In the genomic region with DNA sequence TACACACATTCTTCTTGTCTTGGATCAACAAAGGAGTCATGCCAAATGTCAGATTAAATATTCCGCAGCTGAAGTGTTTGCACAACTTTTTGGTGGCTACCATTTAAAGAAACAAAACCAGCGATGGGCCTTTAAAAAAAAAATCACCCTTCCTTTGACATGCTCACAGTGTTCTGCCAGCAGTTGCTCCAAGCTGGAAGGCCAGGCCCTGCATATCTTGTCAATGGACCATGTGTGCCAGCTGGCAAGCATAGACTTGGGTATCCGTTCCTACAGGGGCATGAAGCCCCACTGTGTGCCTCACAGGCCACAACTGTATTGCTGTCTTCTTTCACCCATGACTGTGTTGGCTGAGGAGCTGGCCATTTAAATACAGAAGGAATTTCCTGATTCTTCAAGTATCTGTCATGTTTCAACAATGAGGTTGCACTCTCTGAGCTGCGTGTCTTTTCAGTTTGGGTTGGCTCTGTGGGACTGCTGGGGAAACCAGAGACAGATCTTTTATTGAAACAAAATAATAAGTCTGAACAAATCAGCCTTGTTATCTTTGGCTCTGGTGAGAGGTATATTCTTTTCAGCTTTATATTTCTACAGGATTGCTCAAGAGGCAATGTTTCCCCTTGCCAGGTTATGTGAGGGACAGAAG, we compare ENCODE assay signal across 9 mouse cellular contexts.
DNase-seq lines count a peak whose midpoint lies in the region; ATAC-seq and TF ChIP-seq lines count a peak whose summit lies in the region.
"Had no signal": no experiment of that assay in that cellular context is flagged by ENCODE, and none has a peak within 500 bp of the region (broad histone marks: within the 10 kb centered on the region; RNA-seq: fewer than 3 reads in every experiment).

No protein-coding gene starts in this region.

- H3K36me3 ChIP-seq in hindbrain, postnatal 0 days (ENCODE audit: insufficient read depth, low read length) = no peaks in the 10 kb centered on the region
- no peaks in the 10 kb centered on the region for H3K36me3 ChIP-seq in hindbrain, embryonic 13.5 days
- no peaks in the 10 kb centered on the region for H3K36me3 ChIP-seq in lung, embryonic 14.5 days (ENCODE audit: insufficient read depth)
- H3K36me3 ChIP-seq: liver, embryonic 13.5 days had no signal

- no peak overlapping the region for H3K9ac ChIP-seq in hindbrain, postnatal 0 days (replicated peaks; ENCODE audit: low read length)
- no peak overlapping the region for H3K9ac ChIP-seq in hindbrain, embryonic 13.5 days
- H3K9ac ChIP-seq in lung, embryonic 14.5 days = no peak overlapping the region
- H3K9ac ChIP-seq: liver, embryonic 13.5 days had no signal

- H3K27ac ChIP-seq in hindbrain, postnatal 0 days = no peak overlapping the region
- H3K27ac ChIP-seq in hindbrain, embryonic 13.5 days = no peak overlapping the region
- H3K27ac ChIP-seq in brown adipose tissue, adult 24 weeks (replicated peaks; ENCODE audit: low read depth, low read length) = peak overlapping the region; percentile 40
- H3K27ac ChIP-seq in lung, embryonic 14.5 days (ENCODE audit: low read depth) = no peak overlapping the region; the same call in 1 of the 2 replicates
- no peak overlapping the region for H3K27ac ChIP-seq in layer of hippocampus, adult 2 months
- H3K27ac ChIP-seq: liver, embryonic 13.5 days had no signal

- H3K4me3 ChIP-seq in hindbrain, postnatal 0 days (ENCODE audit: low read length) = no peak overlapping the region
- H3K4me3 ChIP-seq in hindbrain, embryonic 13.5 days = no peak overlapping the region
- H3K4me3 ChIP-seq in brown adipose tissue, adult 24 weeks (ENCODE audit: insufficient read depth, low read depth, low read length) = no peak overlapping the region
- H3K4me3 ChIP-seq in lung, embryonic 14.5 days (ENCODE audit: low read depth, low read length) = no peak overlapping the region
- no peak overlapping the region for H3K4me3 ChIP-seq in layer of hippocampus, adult 2 months
- H3K4me3 ChIP-seq: liver, embryonic 13.5 days had no signal

- peak; percentile 90 for ATAC-seq in hindbrain, postnatal 0 days
- ATAC-seq in hindbrain, embryonic 13.5 days (ENCODE audit: low FRiP score) = no peak
- ATAC-seq in lung, embryonic 14.5 days (ENCODE audit: insufficient read depth) = no peak; the same call in 1 of the 2 replicates
- ATAC-seq in megakaryocyte-erythroid progenitor cell, adult 5-6 weeks (replicated peaks; ENCODE audit: low FRiP score, low TSS enrichment, poor library complexity, severe bottlenecking) = no peak

- no peak overlapping the region for H3K4me2 ChIP-seq in hindbrain, postnatal 0 days (ENCODE audit: low read depth, low read length)
- H3K4me2 ChIP-seq in hindbrain, embryonic 13.5 days = no peak overlapping the region
- no peak overlapping the region for H3K4me2 ChIP-seq in lung, embryonic 14.5 days
- H3K4me2 ChIP-seq: liver, embryonic 13.5 days had no signal

- WGBS in hindbrain, postnatal 0 days = 54% methylated on average over 4 of the region's 4 CpGs
- WGBS in hindbrain, embryonic 13.5 days = 81% methylated on average over 4 of the region's 4 CpGs
- 39% methylated on average over 4 of the region's 4 CpGs for WGBS in lung, embryonic 14.5 days

- H3K4me1 ChIP-seq in hindbrain, postnatal 0 days (ENCODE audit: insufficient read depth, low read length) = no peaks in the 10 kb centered on the region
- no peaks in the 10 kb centered on the region for H3K4me1 ChIP-seq in hindbrain, embryonic 13.5 days (replicated peaks)
- H3K4me1 ChIP-seq in brown adipose tissue, adult 24 weeks (ENCODE audit: control insufficient read depth, insufficient read depth, insufficient read length, low read length) = no peaks in the 10 kb centered on the region
- peaks cover 3% of the 10 kb centered on the region; the same call in 1 of the 2 replicates for H3K4me1 ChIP-seq in lung, embryonic 14.5 days (ENCODE audit: insufficient read depth)
- H3K4me1 ChIP-seq: liver, embryonic 13.5 days had no signal

- no peaks in the 10 kb centered on the region for H3K9me3 ChIP-seq in hindbrain, postnatal 0 days (ENCODE audit: low read length)
- H3K9me3 ChIP-seq in hindbrain, embryonic 13.5 days = no peaks in the 10 kb centered on the region
- no peaks in the 10 kb centered on the region for H3K9me3 ChIP-seq in lung, embryonic 14.5 days (ENCODE audit: low read depth, low read length)
- H3K9me3 ChIP-seq: liver, embryonic 13.5 days had no signal

- TF ChIP-seq CTCF in hindbrain, postnatal 0 days (IDR thresholded peaks at IDR 0.05; ENCODE audit: low read depth) = no peak
- TF ChIP-seq CTCF in lung, embryonic 14.5 days (IDR thresholded peaks at IDR 0.05; ENCODE audit: low read depth) = no peak
- no peak for TF ChIP-seq CTCF in layer of hippocampus, adult 2 months (conservative IDR thresholded peaks at IDR 0.05)

- no peaks in the 10 kb centered on the region for H3K27me3 ChIP-seq in hindbrain, postnatal 0 days (ENCODE audit: insufficient read depth, low read length)
- H3K27me3 ChIP-seq in hindbrain, embryonic 13.5 days = no peaks in the 10 kb centered on the region
- no peaks in the 10 kb centered on the region for H3K27me3 ChIP-seq in lung, embryonic 14.5 days (ENCODE audit: insufficient read depth, low read length)
- H3K27me3 ChIP-seq: liver, embryonic 13.5 days had no signal

- peak; percentile 73 for DNase-seq in hindbrain, postnatal 0 days (ENCODE audit: low spot score)
- DNase-seq in heart, adult 8-10 months (ENCODE audit: low spot score) = peak; percentile 79
- DNase-seq in lung, embryonic 14.5 days = peak; percentile 57
- DNase-seq in spleen, adult 12 weeks (ENCODE audit: low spot score) = no peak
- no peak for DNase-seq in layer of hippocampus, adult 2 months (ENCODE audit: low spot score in 2 of 2)
- DNase-seq: liver, embryonic 13.5 days had no signal

Comparison
In these comparisons a context has a peak if more than half of its experiments do, and no peak if none do; other contexts are left out.
1. DNase-seq: peak in hindbrain, postnatal 0 days (single experiment), heart, adult 8-10 months (single experiment) and lung, embryonic 14.5 days (single experiment); none in spleen, adult 12 weeks (single experiment) and layer of hippocampus, adult 2 months (0 of 2).